In genomic region chr14:55873242-55873713, GRCm38 (mm10) we compare ENCODE assay signal across 8 mouse cellular contexts. TPM values are rescaled to one million over a fixed set of nuclear protein-coding genes. Genes with fewer than 3 reads are reported as not detected.
DNase-seq lines count a peak whose midpoint lies in the region; ATAC-seq and TF ChIP-seq lines count a peak whose summit lies in the region.

No protein-coding gene starts in this region.

- no peak overlapping the region for H3K4me3 ChIP-seq in kidney, embryonic 14.5 days (ENCODE audit: low read length)
- no peak overlapping the region for H3K4me3 ChIP-seq in embryonic facial prominence, embryonic 14.5 days (ENCODE audit: low read depth, low read length)
- no peak overlapping the region for H3K4me3 ChIP-seq in hindbrain, embryonic 13.5 days
- H3K4me3 ChIP-seq in liver, embryonic 15.5 days (replicated peaks): no peak overlapping the region
- no peak overlapping the region for H3K4me3 ChIP-seq in thymus, adult 2 months (ENCODE audit: control insufficient read depth, insufficient read depth, low read length)

- ATAC-seq in kidney, embryonic 14.5 days (ENCODE audit: low FRiP score, low TSS enrichment): no peak
- no peak for ATAC-seq in embryonic facial prominence, embryonic 14.5 days (ENCODE audit: low read depth)
- 0 out of 2 replicates have a peak, but pooled peaks have one; percentile 2 for ATAC-seq in hindbrain, embryonic 13.5 days (ENCODE audit: low FRiP score)
- no peak for ATAC-seq in liver, embryonic 15.5 days (ENCODE audit: insufficient read depth)

- DNase-seq in kidney, postnatal 36 days: no peak
- no peak for DNase-seq in embryonic facial prominence, embryonic 14.5 days (ENCODE audit: low spot score)
- DNase-seq in left cerebral cortex, adult 11 months (ENCODE audit: low spot score): no peak
- DNase-seq in thymus, adult 2 months: no peak
- DNase-seq in adrenal gland, postnatal 14 days: no peak

- H3K36me3 ChIP-seq in kidney, embryonic 14.5 days (ENCODE audit: control insufficient read depth, insufficient read depth, low read length): peaks cover 47% of the 10 kb centered on the region
- H3K36me3 ChIP-seq in embryonic facial prominence, embryonic 14.5 days (ENCODE audit: control insufficient read depth, insufficient read depth, low read length): peaks cover 49% of the 10 kb centered on the region
- peaks cover 50% of the 10 kb centered on the region for H3K36me3 ChIP-seq in hindbrain, embryonic 13.5 days
- H3K36me3 ChIP-seq in liver, embryonic 15.5 days (replicated peaks): peaks cover 18% of the 10 kb centered on the region; the same call in 1 of the 2 replicates
- no peaks in the 10 kb centered on the region for H3K36me3 ChIP-seq in thymus, adult 2 months (ENCODE audit: control insufficient read depth, insufficient read depth, low read length)

- H3K27ac ChIP-seq in kidney, embryonic 14.5 days (ENCODE audit: low read depth, low read length): no peak overlapping the region
- H3K27ac ChIP-seq in embryonic facial prominence, embryonic 14.5 days (replicated peaks; ENCODE audit: low read depth, low read length): no peak overlapping the region
- peak overlapping the region; percentile 41; the same call in 1 of the 2 replicates for H3K27ac ChIP-seq in hindbrain, embryonic 13.5 days
- H3K27ac ChIP-seq in liver, embryonic 15.5 days (replicated peaks): no peak overlapping the region
- no peak overlapping the region for H3K27ac ChIP-seq in thymus, adult 2 months (ENCODE audit: control insufficient read depth, insufficient read depth, low read length)

- no peak for TF ChIP-seq POLR2A in thymus, adult 2 months (IDR thresholded peaks at IDR 0.05; ENCODE audit: control insufficient read depth, extremely low read depth, insufficient read depth, low read length, poor library complexity)

- H3K9ac ChIP-seq in kidney, embryonic 14.5 days (ENCODE audit: low read depth, low read length): peak overlapping the region; percentile 29; the same call in 1 of the 2 replicates
- no peak overlapping the region for H3K9ac ChIP-seq in embryonic facial prominence, embryonic 14.5 days (ENCODE audit: low read depth, low read length)
- H3K9ac ChIP-seq in hindbrain, embryonic 13.5 days: peak overlapping the region; percentile 35
- H3K9ac ChIP-seq in liver, embryonic 15.5 days: no peak overlapping the region

- no peak overlapping the region; the same call in 1 of the 2 replicates for H3K4me2 ChIP-seq in kidney, embryonic 14.5 days (replicated peaks; ENCODE audit: low read depth, low read length)
- H3K4me2 ChIP-seq in embryonic facial prominence, embryonic 14.5 days (ENCODE audit: low read depth, low read length): peak overlapping the region; percentile 13
- peak overlapping the region; percentile 35; the same call in 1 of the 2 replicates for H3K4me2 ChIP-seq in hindbrain, embryonic 13.5 days
- H3K4me2 ChIP-seq in liver, embryonic 15.5 days: peak overlapping the region; percentile 68; the same call in 1 of the 2 replicates

- H3K27me3 ChIP-seq in kidney, embryonic 14.5 days (ENCODE audit: control insufficient read depth, insufficient read depth, low read length): no peaks in the 10 kb centered on the region
- H3K27me3 ChIP-seq in embryonic facial prominence, embryonic 14.5 days (replicated peaks; ENCODE audit: control insufficient read depth, insufficient read depth, low read length): no peaks in the 10 kb centered on the region
- no peaks in the 10 kb centered on the region for H3K27me3 ChIP-seq in hindbrain, embryonic 13.5 days
- peaks cover 20% of the 10 kb centered on the region; the same call in 1 of the 2 replicates for H3K27me3 ChIP-seq in liver, embryonic 15.5 days
- peaks cover 2% of the 10 kb centered on the region; the same call in 1 of the 2 replicates for H3K27me3 ChIP-seq in thymus, adult 2 months (ENCODE audit: control insufficient read depth, insufficient read depth, low read length)

- no peak for TF ChIP-seq CTCF in thymus, adult 2 months (IDR thresholded peaks at IDR 0.05; ENCODE audit: borderline replicate concordance, control insufficient read depth, extremely low read depth, insufficient read depth, low read length, poor library complexity)

- H3K4me1 ChIP-seq in kidney, embryonic 14.5 days (ENCODE audit: control insufficient read depth, insufficient read depth, low read length): peaks cover 18% of the 10 kb centered on the region; the same call in 1 of the 2 replicates
- H3K4me1 ChIP-seq in embryonic facial prominence, embryonic 14.5 days (ENCODE audit: control insufficient read depth, insufficient read depth, low read length): peaks cover 14% of the 10 kb centered on the region
- peaks cover 10% of the 10 kb centered on the region for H3K4me1 ChIP-seq in hindbrain, embryonic 13.5 days (replicated peaks)
- H3K4me1 ChIP-seq in liver, embryonic 15.5 days (replicated peaks): peaks cover 22% of the 10 kb centered on the region
- H3K4me1 ChIP-seq in thymus, adult 2 months (replicated peaks; ENCODE audit: control insufficient read depth, insufficient read depth, low read length): peaks cover 7% of the 10 kb centered on the region

- 86% methylated on average over 8 of the region's 8 CpGs for WGBS in kidney, embryonic 14.5 days
- WGBS in embryonic facial prominence, embryonic 14.5 days: 77% methylated on average over 8 of the region's 8 CpGs
- WGBS in hindbrain, embryonic 13.5 days: 87% methylated on average over 8 of the region's 8 CpGs
- 74% methylated on average over 8 of the region's 8 CpGs for WGBS in liver, embryonic 15.5 days (ENCODE audit: insufficient replicate concordance)
- WGBS in thymus, adult 2 months: 92% methylated on average over 8 of the region's 8 CpGs

- no peaks in the 10 kb centered on the region for H3K9me3 ChIP-seq in kidney, embryonic 14.5 days (ENCODE audit: control insufficient read depth, low read length)
- no peaks in the 10 kb centered on the region for H3K9me3 ChIP-seq in embryonic facial prominence, embryonic 14.5 days (ENCODE audit: control insufficient read depth, low read length)
- no peaks in the 10 kb centered on the region for H3K9me3 ChIP-seq in hindbrain, embryonic 13.5 days
- no peaks in the 10 kb centered on the region for H3K9me3 ChIP-seq in liver, embryonic 15.5 days (replicated peaks)

RNA-seq across cellular contexts. Expression of gene Cbln3, which starts 10.9 kb away (rescaled TPM):
- polyA plus RNA-seq in kidney, embryonic 14.5 days (2014; fragmentation: Nextera tagmentation; extraction: Ambion mirVana): 0.23 and 0.31 TPM in 2 replicates
- polyA plus RNA-seq in embryonic facial prominence, embryonic 14.5 days (2014; fragmentation: Nextera tagmentation; extraction: Ambion mirVana): 0.25 and 0.50 TPM in 2 replicates
- 0.14 and 0.27 TPM in 2 replicates for polyA plus RNA-seq in hindbrain, embryonic 13.5 days (2015; fragmentation: Nextera tagmentation; extraction: Ambion mirVana)
- polyA plus RNA-seq in liver, embryonic 15.5 days (2015; fragmentation: Nextera tagmentation; extraction: Ambion mirVana): 0.20 and 0.31 TPM in 2 replicates
- polyA plus RNA-seq in thymus, adult 2 months (2012; rRNA removed): 0.04 and 0.09 TPM in 2 replicates
- 0.11 and 0.34 TPM in 2 replicates for total RNA-seq in adrenal gland, postnatal 14 days (2021)

RNA-seq across cellular contexts. Expression of gene Khnyn, which starts 11.5 kb away (rescaled TPM):
- polyA plus RNA-seq in kidney, embryonic 14.5 days (2014; fragmentation: Nextera tagmentation; extraction: Ambion mirVana): 7.0 and 9.7 TPM in 2 replicates
- 9.1 and 9.7 TPM in 2 replicates for polyA plus RNA-seq in embryonic facial prominence, embryonic 14.5 days (2014; fragmentation: Nextera tagmentation; extraction: Ambion mirVana)
- polyA plus RNA-seq in hindbrain, embryonic 13.5 days (2015; fragmentation: Nextera tagmentation; extraction: Ambion mirVana): 10.0 and 11.1 TPM in 2 replicates
- 8.6 and 10.1 TPM in 2 replicates for polyA plus RNA-seq in liver, embryonic 15.5 days (2015; fragmentation: Nextera tagmentation; extraction: Ambion mirVana)
- polyA plus RNA-seq in thymus, adult 2 months (2012; rRNA removed): 33.7 and 35.5 TPM in 2 replicates
- total RNA-seq in adrenal gland, postnatal 14 days (2021): 19.2 and 23.8 TPM in 2 replicates

RNA-seq across cellular contexts. Expression of gene Nynrin, which starts 19.5 kb away (rescaled TPM):
- 11.0 and 15.6 TPM in 2 replicates for polyA plus RNA-seq in kidney, embryonic 14.5 days (2014; fragmentation: Nextera tagmentation; extraction: Ambion mirVana)
- 15.6 and 19.5 TPM in 2 replicates for polyA plus RNA-seq in embryonic facial prominence, embryonic 14.5 days (2014; fragmentation: Nextera tagmentation; extraction: Ambion mirVana)
- polyA plus RNA-seq in hindbrain, embryonic 13.5 days (2015; fragmentation: Nextera tagmentation; extraction: Ambion mirVana): 11.7 and 11.9 TPM in 2 replicates
- polyA plus RNA-seq in liver, embryonic 15.5 days (2015; fragmentation: Nextera tagmentation; extraction: Ambion mirVana): 2.0 and 2.1 TPM in 2 replicates
- polyA plus RNA-seq in thymus, adult 2 months (2012; rRNA removed): 2.0 and 2.1 TPM in 2 replicates
- total RNA-seq in adrenal gland, postnatal 14 days (2021): 14.1 and 18.8 TPM in 2 replicates

RNA-seq across cellular contexts. Expression of gene Sdr39u1, which starts 26.8 kb away (rescaled TPM):
- polyA plus RNA-seq in kidney, embryonic 14.5 days (2014; fragmentation: Nextera tagmentation; extraction: Ambion mirVana): 61.3 and 64.7 TPM in 2 replicates
- polyA plus RNA-seq in embryonic facial prominence, embryonic 14.5 days (2014; fragmentation: Nextera tagmentation; extraction: Ambion mirVana): 56.9 and 71.5 TPM in 2 replicates
- 115 and 124 TPM in 2 replicates for polyA plus RNA-seq in hindbrain, embryonic 13.5 days (2015; fragmentation: Nextera tagmentation; extraction: Ambion mirVana)
- polyA plus RNA-seq in liver, embryonic 15.5 days (2015; fragmentation: Nextera tagmentation; extraction: Ambion mirVana): 12.8 and 15.5 TPM in 2 replicates
- 50.2 and 54.8 TPM in 2 replicates for polyA plus RNA-seq in thymus, adult 2 months (2012; rRNA removed)
- total RNA-seq in adrenal gland, postnatal 14 days (2021): 83.3 and 100 TPM in 2 replicates

RNA-seq across cellular contexts. Expression of gene Nfatc4, which starts 50.3 kb away (rescaled TPM):
- polyA plus RNA-seq in kidney, embryonic 14.5 days (2014; fragmentation: Nextera tagmentation; extraction: Ambion mirVana): 26.3 and 33.8 TPM in 2 replicates
- 56.5 and 74.7 TPM in 2 replicates for polyA plus RNA-seq in embryonic facial prominence, embryonic 14.5 days (2014; fragmentation: Nextera tagmentation; extraction: Ambion mirVana)
- 10.8 and 12.0 TPM in 2 replicates for polyA plus RNA-seq in hindbrain, embryonic 13.5 days (2015; fragmentation: Nextera tagmentation; extraction: Ambion mirVana)
- 0.67 and 0.86 TPM in 2 replicates for polyA plus RNA-seq in liver, embryonic 15.5 days (2015; fragmentation: Nextera tagmentation; extraction: Ambion mirVana)
- 2.3 and 2.7 TPM in 2 replicates for polyA plus RNA-seq in thymus, adult 2 months (2012; rRNA removed)
- 23.8 and 31.2 TPM in 2 replicates for total RNA-seq in adrenal gland, postnatal 14 days (2021)

Comparison
In these comparisons a context has a peak if more than half of its experiments do, and no peak if none do; other contexts are left out.
1. H3K9ac ChIP-seq: peak in kidney, embryonic 14.5 days (single experiment) and hindbrain, embryonic 13.5 days (single experiment); none in embryonic facial prominence, embryonic 14.5 days (single experiment) and liver, embryonic 15.5 days (single experiment).